Mouse (Mus musculus): ENCODE data around the gene Prg3. TPM values are rescaled to one million over a fixed set of nuclear protein-coding genes. Genes with fewer than 3 reads are reported as not detected.

Gene Prg3
- polyA plus RNA-seq, 2 experiments = 2.1 to 4.4 TPM

DNA sequence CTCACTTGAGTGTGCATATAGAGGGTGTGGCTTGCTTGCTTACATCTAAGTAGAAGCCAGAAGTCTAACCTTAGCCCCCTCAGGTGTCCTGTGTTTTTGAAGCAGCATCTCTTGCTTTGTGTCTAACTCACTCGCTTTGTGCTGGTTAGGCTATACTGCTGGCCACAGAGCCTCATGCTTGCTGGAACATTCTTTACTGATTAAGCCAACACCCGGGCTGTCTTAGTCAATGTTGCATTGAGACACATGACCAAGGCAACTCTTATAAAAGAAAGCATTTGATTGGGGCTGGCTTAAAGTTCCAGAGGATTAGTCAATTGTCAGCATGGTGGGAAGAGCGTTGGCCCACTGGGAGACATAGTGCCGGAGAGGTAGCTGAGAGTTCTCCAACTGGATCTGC, 46.2 kb upstream of the Prg3 start:
- peak overlapping the region; percentile 19; the same call in 1 of the 2 replicates for H3K27ac ChIP-seq
- ATAC-seq (ENCODE audit: insufficient read depth) (no peak), DNase-seq (ENCODE audit: low read depth in 3 of 3, low spot score in 3 of 3) (no peak)
- no peak overlapping the region for H3K4me3 ChIP-seq (ENCODE audit: insufficient read depth in 1 of 2, low read depth in 2 of 2, low read length in 2 of 2)
- no peak overlapping the region for H3K9ac ChIP-seq (replicated peaks)
- WGBS (ENCODE audit: insufficient replicate concordance) = 92% methylated on average over 4 of the region's 4 CpGs
- peaks cover 81% of the 10 kb centered on the region for H3K36me3 ChIP-seq (replicated peaks; ENCODE audit: control insufficient read depth, insufficient read depth, low read depth)
- peaks cover 39% of the 10 kb centered on the region in 2 experiments for H3K4me1 ChIP-seq (replicated peaks; ENCODE audit: control insufficient read depth in 2 of 2, insufficient read depth in 2 of 2, low read length in 1 of 2)
- no peaks in the 10 kb centered on the region for H3K27me3 ChIP-seq (ENCODE audit: control insufficient read depth, insufficient read depth, low read length)
- peak overlapping the region; percentile 87 for H3K4me2 ChIP-seq (ENCODE audit: low read depth)
- H3K9me3 ChIP-seq (ENCODE audit: control insufficient read depth, low read length) = no peaks in the 10 kb centered on the region
- TF ChIP-seq CTCF (IDR thresholded peaks at IDR 0.05; ENCODE audit: low read depth) (no peak), EP300 (IDR thresholded peaks at IDR 0.05; ENCODE audit: low read depth) (no peak)

GRCm38 (mm10) chr2:84947154-84947771, 40.8 kb upstream of the Prg3 start:
- Histone ChIP-seq H3K9me3 (ENCODE audit: control insufficient read depth, low read length) (no peaks in the 10 kb centered on the region), H3K27me3 (ENCODE audit: control insufficient read depth, insufficient read depth, low read length) (no peaks in the 10 kb centered on the region), H3K4me1 (replicated peaks; ENCODE audit: control insufficient read depth in 2 of 2, insufficient read depth in 2 of 2, low read length in 1 of 2) (peaks cover 14 to 24% of the 10 kb centered on the region in 2 experiments; a peak in 3 of 4 replicates), H3K9ac (replicated peaks) (no peak overlapping the region; the same call in 1 of the 2 replicates), H3K36me3 (replicated peaks; ENCODE audit: control insufficient read depth, insufficient read depth, low read depth) (peaks cover 97% of the 10 kb centered on the region), H3K4me3 (ENCODE audit: insufficient read depth in 1 of 2, low read depth in 2 of 2, low read length in 2 of 2) (no peak overlapping the region; a peak in 1 of 4 replicates), H3K4me2 (ENCODE audit: low read depth) (no peak overlapping the region), H3K27ac (peak overlapping the region; percentile 31; the same call in 1 of the 2 replicates)
- TF ChIP-seq CTCF (IDR thresholded peaks at IDR 0.05; ENCODE audit: low read depth) (peak; percentile 37), EP300 (IDR thresholded peaks at IDR 0.05; ENCODE audit: low read depth) (peak; percentile 28; the same call in 1 of the 2 replicates)
- ATAC-seq (ENCODE audit: insufficient read depth) = peak; percentile 47
- WGBS (ENCODE audit: insufficient replicate concordance) = 67% methylated on average over 3 of the region's 3 CpGs
- no peak for DNase-seq (ENCODE audit: low read depth in 3 of 3, low spot score in 3 of 3)

GRCm38 (mm10) chr2:84948252-84948651, 39.8 kb upstream of the Prg3 start:
- Histone ChIP-seq H3K4me2 (ENCODE audit: low read depth) (no peak overlapping the region), H3K4me1 (replicated peaks; ENCODE audit: control insufficient read depth in 2 of 2, insufficient read depth in 2 of 2, low read length in 1 of 2) (peaks cover 13 to 20% of the 10 kb centered on the region in 2 experiments; a peak in 3 of 4 replicates), H3K27me3 (ENCODE audit: control insufficient read depth, insufficient read depth, low read length) (no peaks in the 10 kb centered on the region), H3K9me3 (ENCODE audit: control insufficient read depth, low read length) (no peaks in the 10 kb centered on the region), H3K4me3 (ENCODE audit: insufficient read depth in 1 of 2, low read depth in 2 of 2, low read length in 2 of 2) (no peak overlapping the region), H3K27ac (no peak overlapping the region), H3K9ac (replicated peaks) (no peak overlapping the region), H3K36me3 (replicated peaks; ENCODE audit: control insufficient read depth, insufficient read depth, low read depth) (peaks cover 98% of the 10 kb centered on the region)
- DNase-seq (ENCODE audit: low read depth in 3 of 3, low spot score in 3 of 3) (no peak), ATAC-seq (ENCODE audit: insufficient read depth) (no peak)
- WGBS (ENCODE audit: insufficient replicate concordance) = 97% methylated on average over 7 of the region's 7 CpGs
- no peak for TF ChIP-seq EP300 (IDR thresholded peaks at IDR 0.05; ENCODE audit: low read depth)
- no peak for TF ChIP-seq CTCF (IDR thresholded peaks at IDR 0.05; ENCODE audit: low read depth)

- Histone ChIP-seq H3K9ac (replicated peaks) (no peak overlapping the region), H3K36me3 (replicated peaks; ENCODE audit: control insufficient read depth, insufficient read depth, low read depth) (peaks cover 99% of the 10 kb centered on the region), H3K27ac (no peak overlapping the region), H3K4me2 (ENCODE audit: low read depth) (no peak overlapping the region), H3K4me3 (ENCODE audit: insufficient read depth in 1 of 2, low read depth in 2 of 2, low read length in 2 of 2) (no peak overlapping the region), H3K9me3 (ENCODE audit: control insufficient read depth, low read length) (no peaks in the 10 kb centered on the region), H3K27me3 (ENCODE audit: control insufficient read depth, insufficient read depth, low read length) (no peaks in the 10 kb centered on the region), H3K4me1 (replicated peaks; ENCODE audit: control insufficient read depth in 2 of 2, insufficient read depth in 2 of 2, low read length in 1 of 2) (peaks cover 11 to 17% of the 10 kb centered on the region in 2 experiments; a peak in 3 of 4 replicates)
- ATAC-seq (ENCODE audit: insufficient read depth) = no peak
- DNase-seq (ENCODE audit: low read depth in 3 of 3, low spot score in 3 of 3) = no peak
- 84% methylated on average over 2 of the region's 2 CpGs for WGBS (ENCODE audit: insufficient replicate concordance)
- TF ChIP-seq EP300 (IDR thresholded peaks at IDR 0.05; ENCODE audit: low read depth) = no peak
- TF ChIP-seq CTCF (IDR thresholded peaks at IDR 0.05; ENCODE audit: low read depth) = no peak
Measured at GRCm38 (mm10) chr2:84948721-84949120, 39.3 kb upstream of the Prg3 start.

DNA sequence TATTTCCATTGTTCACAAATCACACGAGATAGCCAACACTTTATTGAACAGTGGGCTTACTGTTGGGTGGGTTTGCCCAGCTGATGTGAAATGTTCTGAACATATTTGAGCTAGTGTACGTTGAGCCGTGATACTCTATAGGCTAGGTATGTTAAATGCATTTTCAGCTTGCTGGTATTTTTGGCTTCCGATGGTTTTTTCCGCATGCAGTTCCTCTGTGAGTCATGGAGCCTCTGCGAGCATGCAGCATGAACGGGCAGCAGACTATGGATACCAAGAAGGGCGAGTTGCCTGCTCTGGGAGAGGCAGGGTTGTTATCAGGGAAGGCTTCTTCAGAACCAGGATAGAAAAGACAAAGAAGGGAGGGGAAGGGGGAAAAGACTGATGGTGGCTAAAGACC, 37.0 kb upstream of the Prg3 start:
- TF ChIP-seq CTCF (IDR thresholded peaks at IDR 0.05; ENCODE audit: low read depth) (no peak), EP300 (IDR thresholded peaks at IDR 0.05; ENCODE audit: low read depth) (no peak)
- no peaks in the 10 kb centered on the region for H3K9me3 ChIP-seq (ENCODE audit: control insufficient read depth, low read length)
- no peak for DNase-seq (ENCODE audit: low read depth in 3 of 3, low spot score in 3 of 3)
- WGBS (ENCODE audit: insufficient replicate concordance) = 91% methylated on average over 8 of the region's 8 CpGs
- no peak overlapping the region for H3K4me3 ChIP-seq (ENCODE audit: insufficient read depth in 1 of 2, low read depth in 2 of 2, low read length in 2 of 2)
- no peak overlapping the region for H3K9ac ChIP-seq (replicated peaks)
- no peak overlapping the region for H3K27ac ChIP-seq
- H3K4me2 ChIP-seq (ENCODE audit: low read depth) = no peak overlapping the region
- peaks cover 97% of the 10 kb centered on the region for H3K36me3 ChIP-seq (replicated peaks; ENCODE audit: control insufficient read depth, insufficient read depth, low read depth)
- ATAC-seq (ENCODE audit: insufficient read depth) = no peak
- H3K4me1 ChIP-seq (replicated peaks; ENCODE audit: control insufficient read depth in 2 of 2, insufficient read depth in 2 of 2, low read length in 1 of 2) = peaks cover 4 to 10% of the 10 kb centered on the region in 2 experiments; a peak in 3 of 4 replicates
- no peaks in the 10 kb centered on the region for H3K27me3 ChIP-seq (ENCODE audit: control insufficient read depth, insufficient read depth, low read length)

Measured in liver, embryonic 14.5 days (tissue).